Mouse (Mus musculus) activated CD4-positive, CD25-positive, alpha-beta regulatory T cell, adult 9 weeks (primary cell): ENCODE data around the gene Pik3cd. TPM values are rescaled to one million over a fixed set of nuclear protein-coding genes. Genes with fewer than 3 reads are reported as not detected.

Experiments
- polyA plus RNA-seq: library from polyadenylated mRNA; unstranded; fragments of 100-300 nt; shearing (Covaris generic); gene quantifications from one replicate; pipeline ENCODE4 v1.2.1, GENCODE M21; 2017

The Pik3cd gene
- 372 TPM for polyA plus RNA-seq

GRCm38 (mm10) chr4:149702210-149702979, at the start of gene Pik3cd:
Gene Pik3cd (minus strand): TSS chr4:149702571.

GRCm38 (mm10) chr4:149737383-149738324, 35.3 kb upstream of the Pik3cd start, which contains the start of gene Tmem201:
Gene Tmem201 (minus strand): TSS chr4:149738044.

Other genes starting within 250 kb of the Pik3cd start
- gene Rbp7, start 247.6 kb downstream of the Pik3cd start, polyA plus RNA-seq = not detected
- 0.61 TPM for gene Tmem274, start 225.2 kb downstream of the Pik3cd start, polyA plus RNA-seq
- gene Nmnat1, start 217.4 kb downstream of the Pik3cd start, polyA plus RNA-seq = 12.1 TPM
- 40.3 TPM for gene Lzic, start 217.3 kb downstream of the Pik3cd start, polyA plus RNA-seq
- 0.38 TPM for gene Ctnnbip1, start 184.3 kb downstream of the Pik3cd start, polyA plus RNA-seq
- 2.9 TPM for gene Clstn1, start 116.1 kb downstream of the Pik3cd start, polyA plus RNA-seq
- gene Tmem201, start 35.5 kb upstream of the Pik3cd start, polyA plus RNA-seq = 6.3 TPM
- gene Slc25a33, start 71.7 kb upstream of the Pik3cd start, polyA plus RNA-seq = 5.2 TPM